Mouse (Mus musculus) CH12.LX (cell line): Measurements from ENCODE around the gene Phyh.

ENCODE experiments used
- CTCF ChIP-seq, 2 experiments: IDR thresholded peaks in 1 of 2; conservative IDR thresholded peaks in 1 of 2; 2 replicates each; pipeline ENCODE4 v1.5.1; 2011 to 2012; ENCODE audit warnings: low read depth in 2 of 2, low read length in 2 of 2, improper control_type of control experiment in 1 of 2, inconsistent platforms in 1 of 2, mild to moderate bottlenecking in 1 of 2, moderate library complexity in 1 of 2
- ELF1 ChIP-seq: IDR thresholded peaks from 2 replicates; pipeline ENCODE4 v1.6.1; 2014; ENCODE audit warnings: low read depth, mild to moderate bottlenecking, inconsistent platforms, low read length, improper control_type of control experiment
- EP300 ChIP-seq: IDR thresholded peaks from 2 replicates; pipeline ENCODE4 v1.6.1; 2011; ENCODE audit warnings: low read length, improper control_type of control experiment
- IRF4 ChIP-seq: IDR thresholded peaks from 2 replicates; pipeline ENCODE4 v1.6.1; 2014; ENCODE audit warnings: low read depth, mild to moderate bottlenecking, inconsistent platforms, low read length, improper control_type of control experiment
- MAFK ChIP-seq: IDR thresholded peaks from 2 replicates; pipeline ENCODE4 v1.6.1; 2011; ENCODE audit warnings: low read length, improper control_type of control experiment; ENCODE audit not compliant: insufficient replicate concordance
- MAX ChIP-seq: IDR thresholded peaks from 2 replicates; pipeline ENCODE4 v1.6.1; 2011; ENCODE audit warnings: low read length, improper control_type of control experiment
- MAZ ChIP-seq: IDR thresholded peaks from 2 replicates; pipeline ENCODE4 v1.6.1; 2012; ENCODE audit warnings: low read depth, mild to moderate bottlenecking, inconsistent platforms, low read length, improper control_type of control experiment, moderate library complexity
- SIN3A ChIP-seq: IDR thresholded peaks from 2 replicates; pipeline ENCODE4 v1.6.1; 2012; ENCODE audit warnings: low read length, improper control_type of control experiment, inconsistent platforms
- TCF12 ChIP-seq: IDR thresholded peaks from 2 replicates; pipeline ENCODE4 v1.6.1; 2014; ENCODE audit warnings: low read depth, mild to moderate bottlenecking, inconsistent platforms, low read length, improper control_type of control experiment
- UBTF ChIP-seq: IDR thresholded peaks from 2 replicates; pipeline ENCODE4 v1.6.1; 2012; ENCODE audit warnings: low read depth, mild to moderate bottlenecking, inconsistent platforms, low read length, improper control_type of control experiment, moderate library complexity
- USF1 ChIP-seq: IDR thresholded peaks from 2 replicates; pipeline ENCODE4 v1.6.1; 2014; ENCODE audit warnings: low read depth, mild to moderate bottlenecking, inconsistent platforms, low read length, improper control_type of control experiment
- ZC3H11A ChIP-seq: IDR thresholded peaks from 2 replicates; pipeline ENCODE4 v1.6.1; 2012; ENCODE audit warnings: low read depth, mild to moderate bottlenecking, inconsistent platforms, low read length, improper control_type of control experiment

DNA sequence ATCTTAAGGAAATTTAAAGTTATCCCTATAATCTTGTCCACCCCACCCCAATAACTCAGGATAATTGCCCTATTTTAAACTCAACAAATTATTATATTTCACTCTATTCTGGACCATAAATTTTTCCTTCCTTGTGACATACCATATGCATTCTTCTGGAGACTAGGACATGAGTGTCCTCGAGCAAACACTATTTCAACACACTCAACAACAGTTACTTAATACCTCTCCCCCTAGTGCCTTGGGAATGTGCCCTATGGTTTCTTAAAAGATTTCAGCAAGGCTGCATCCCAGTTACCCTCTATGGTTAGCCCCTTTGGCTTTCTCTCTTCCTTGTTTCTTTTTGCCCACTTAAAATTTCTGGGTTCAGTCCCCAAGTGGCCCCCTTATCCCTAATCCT is 43.7 kb upstream of the Phyh start:
- TF ChIP-seq EP300 (no peak), MAX (no peak), CTCF (conservative IDR thresholded peaks at IDR 0.05 in 1 of 2, IDR thresholded peaks at IDR 0.05 in 1 of 2; ENCODE audit: low read depth in 2 of 2, low read length in 2 of 2) (no peak), USF1 (no peak), UBTF (no peak), ELF1 (no peak), MAZ (no peak), IRF4 (no peak), SIN3A (no peak), TCF12 (no peak), ZC3H11A (no peak), MAFK (no peak)
